Comparison of ENCODE assay signal across 24 mouse cellular contexts in genomic region chr19:42726766-42727165, GRCm38 (mm10). TPM values are rescaled to one million over a fixed set of nuclear protein-coding genes. Genes with fewer than 3 reads are reported as not detected.
A peak's percentile ranks its signal among the peaks of the same experiment; 100 is the strongest.
DNase-seq lines count a peak whose midpoint lies in the region; ATAC-seq lines count a peak whose summit lies in the region.
"Had no signal": no experiment of that assay in that cellular context is flagged by ENCODE, and none has a peak within 500 bp of the region (broad histone marks: within the 10 kb centered on the region; RNA-seq: fewer than 3 reads in every experiment).

No protein-coding gene starts in this region.

- H3K4me1 ChIP-seq in kidney, embryonic 14.5 days (ENCODE audit: control insufficient read depth, insufficient read depth, low read length), result peaks cover 31% of the 10 kb centered on the region
- peaks cover 40% of the 10 kb centered on the region for H3K4me1 ChIP-seq in intestine, embryonic 15.5 days (replicated peaks)
- H3K4me1 ChIP-seq: heart, embryonic 15.5 days; midbrain, embryonic 10.5 days had no signal

- ATAC-seq in kidney, embryonic 14.5 days (ENCODE audit: low FRiP score, low TSS enrichment), result no peak
- ATAC-seq in intestine, embryonic 15.5 days, result no peak
- ATAC-seq: forebrain, embryonic 13.5 days; midbrain, embryonic 16.5 days had no signal

- DNase-seq in kidney, postnatal 14 days, result no peak
- DNase-seq in brain, adult 2 months (ENCODE audit: low read depth, low spot score), result peak; percentile 83
- peak; percentile 70 to 75 for DNase-seq in cerebellum, adult 18-20 months
- DNase-seq in cerebellum, postnatal 10 days, result peak; percentile 68 to 80
- no peak for DNase-seq in right cerebral cortex, postnatal 14 days
- no peak for DNase-seq in right cerebral cortex, postnatal 10 days (ENCODE audit: low spot score in 2 of 2)
- DNase-seq: adrenal gland, postnatal 25 days; gastrocnemius, postnatal 14 days; heart, postnatal 36 days; kidney, postnatal 10 days; liver, embryonic 13.5 days; lung, adult 18-20 months; lung, postnatal 10 days; right cerebral cortex, adult 18-20 months had no signal

- 71% methylated on average over 10 of the region's 10 CpGs for WGBS in kidney, embryonic 14.5 days
- 93% methylated on average over 10 of the region's 10 CpGs for WGBS in intestine, embryonic 15.5 days

- H3K4me2 ChIP-seq in kidney, embryonic 14.5 days (replicated peaks; ENCODE audit: low read depth, low read length), result no peak overlapping the region
- no peak overlapping the region for H3K4me2 ChIP-seq in intestine, embryonic 15.5 days (replicated peaks)
- H3K4me2 ChIP-seq: forebrain, embryonic 13.5 days; heart, embryonic 15.5 days; hindbrain, embryonic 13.5 days; liver, embryonic 13.5 days; neural tube, embryonic 12.5 days had no signal

- H3K9ac ChIP-seq in kidney, embryonic 14.5 days (ENCODE audit: low read depth, low read length), result no peak overlapping the region
- H3K9ac ChIP-seq in intestine, embryonic 15.5 days, result no peak overlapping the region
- H3K9ac ChIP-seq: forebrain, embryonic 13.5 days; heart, embryonic 15.5 days; hindbrain, embryonic 13.5 days; liver, embryonic 13.5 days; neural tube, embryonic 12.5 days had no signal

- H3K4me3 ChIP-seq in kidney, embryonic 14.5 days (ENCODE audit: low read length), result no peak overlapping the region
- no peak overlapping the region for H3K4me3 ChIP-seq in intestine, embryonic 15.5 days (replicated peaks)
- H3K4me3 ChIP-seq: forebrain, embryonic 13.5 days; heart, embryonic 10.5 days; heart, embryonic 15.5 days; hindbrain, embryonic 13.5 days; liver, embryonic 13.5 days; midbrain, embryonic 10.5 days; myocyte; neural tube, embryonic 12.5 days had no signal

- H3K27ac ChIP-seq in kidney, embryonic 14.5 days (ENCODE audit: low read depth, low read length), result peak overlapping the region; percentile 65; the same call in 1 of the 2 replicates
- no peak overlapping the region for H3K27ac ChIP-seq in intestine, embryonic 15.5 days
- H3K27ac ChIP-seq: forebrain, embryonic 13.5 days; heart, embryonic 10.5 days; heart, embryonic 15.5 days; hindbrain, embryonic 13.5 days; liver, embryonic 13.5 days; midbrain, embryonic 10.5 days; neural tube, embryonic 12.5 days had no signal

- no peaks in the 10 kb centered on the region for H3K27me3 ChIP-seq in kidney, embryonic 14.5 days (ENCODE audit: control insufficient read depth, insufficient read depth, low read length)
- H3K27me3 ChIP-seq in intestine, embryonic 15.5 days (replicated peaks), result no peaks in the 10 kb centered on the region
- H3K27me3 ChIP-seq: forebrain, embryonic 13.5 days; heart, embryonic 15.5 days; hindbrain, embryonic 13.5 days; liver, embryonic 13.5 days; neural tube, embryonic 12.5 days had no signal

- no peaks in the 10 kb centered on the region for H3K9me3 ChIP-seq in kidney, embryonic 14.5 days (ENCODE audit: control insufficient read depth, low read length)
- no peaks in the 10 kb centered on the region for H3K9me3 ChIP-seq in intestine, embryonic 15.5 days
- H3K9me3 ChIP-seq: forebrain, embryonic 13.5 days; heart, embryonic 10.5 days; heart, embryonic 15.5 days; hindbrain, embryonic 13.5 days; liver, embryonic 13.5 days; midbrain, embryonic 10.5 days; neural tube, embryonic 12.5 days had no signal

- no peaks in the 10 kb centered on the region for H3K36me3 ChIP-seq in kidney, embryonic 14.5 days (ENCODE audit: control insufficient read depth, insufficient read depth, low read length)
- H3K36me3 ChIP-seq in intestine, embryonic 15.5 days, result no peaks in the 10 kb centered on the region
- H3K36me3 ChIP-seq: heart, embryonic 10.5 days; heart, embryonic 15.5 days; hindbrain, embryonic 13.5 days; liver, embryonic 13.5 days; midbrain, embryonic 10.5 days; neural tube, embryonic 12.5 days had no signal

RNA-seq across cellular contexts. Expression of gene Pyroxd2, which starts 25.8 kb away (rescaled TPM):
- polyA plus RNA-seq in kidney, embryonic 14.5 days (2014; fragmentation: Nextera tagmentation; extraction: Ambion mirVana), result 2.4 and 3.0 TPM in 2 replicates
- polyA plus RNA-seq in intestine, embryonic 15.5 days (2015; fragmentation: Nextera tagmentation; extraction: Ambion mirVana), result 5.9 and 6.3 TPM in 2 replicates

RNA-seq across cellular contexts. Expression of gene Hps1, which starts 53.0 kb away (rescaled TPM):
- 10.0 and 12.1 TPM in 2 replicates for polyA plus RNA-seq in kidney, embryonic 14.5 days (2014; fragmentation: Nextera tagmentation; extraction: Ambion mirVana)
- polyA plus RNA-seq in intestine, embryonic 15.5 days (2015; fragmentation: Nextera tagmentation; extraction: Ambion mirVana), result 16.7 and 17.0 TPM in 2 replicates

Comparison
In these comparisons a context has a peak if more than half of its experiments do, and no peak if none do; other contexts are left out.
1. DNase-seq: peak in brain, adult 2 months (single experiment), cerebellum, adult 18-20 months (2 of 2) and cerebellum, postnatal 10 days (2 of 2); none in kidney, postnatal 14 days (single experiment), right cerebral cortex, postnatal 14 days (single experiment) and right cerebral cortex, postnatal 10 days (0 of 2).